Mouse (Mus musculus) brain, adult 10 weeks (tissue): ENCODE data around the gene Mtrf1. TPM values are rescaled to one million over a fixed set of nuclear protein-coding genes. Genes with fewer than 3 reads are reported as not detected.

Source experiments
- polyA plus RNA-seq: library from polyadenylated mRNA; stranded (reverse); fragments of 350-450 nt; fragmentation: Illumina TruSeq; extraction: RNeasy Lipid Tissue Mini Kit (QIAGEN cat#74804); gene quantifications from one replicate; pipeline ENCODE4 v1.2.3, GENCODE M21; 2015; ENCODE audit warnings: low read depth, low replicate concordance

The Mtrf1 gene
- polyA plus RNA-seq = 10.9 TPM

DNA sequence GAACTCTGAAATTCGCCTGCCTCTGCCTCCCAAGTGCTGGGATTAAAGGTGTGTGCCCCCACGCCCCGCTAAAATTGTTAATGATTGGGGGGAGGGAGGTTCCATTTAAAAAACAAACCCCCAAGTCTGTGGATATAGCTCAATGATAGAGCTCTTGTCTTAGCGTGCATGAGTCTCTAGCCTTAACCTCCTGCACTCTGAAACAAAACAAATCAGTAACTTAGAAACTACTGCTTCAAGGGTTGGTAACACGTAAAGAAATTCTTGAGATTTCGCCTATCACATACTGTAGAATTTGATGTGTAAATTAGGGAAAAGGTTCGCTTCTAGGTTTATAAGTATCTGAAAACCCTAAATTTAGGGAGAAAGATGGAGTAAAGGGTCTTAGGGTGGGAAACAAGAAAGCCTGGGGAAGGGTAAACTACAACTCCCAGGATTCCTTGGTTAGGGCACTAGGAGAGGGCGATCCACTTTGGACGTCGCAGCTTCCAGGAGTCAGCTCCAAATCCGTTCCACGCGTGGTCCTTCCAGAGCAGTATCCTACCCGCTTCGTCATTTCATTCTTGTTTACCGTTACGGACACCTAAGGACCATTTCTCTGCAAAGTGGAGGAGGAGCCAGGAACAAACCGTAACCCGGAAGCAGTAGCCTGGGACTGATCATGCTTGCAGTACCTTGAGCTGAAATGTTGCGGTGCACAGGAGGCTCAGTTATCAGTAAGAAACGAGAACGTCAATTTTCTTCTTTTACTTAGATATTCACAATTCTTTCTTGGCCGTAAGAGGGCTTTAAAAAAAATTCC is at the start of gene Mtrf1:
Mtrf1 (plus strand) TSS at position 452 of the 802 bp plus-strand sequence.

DNA sequence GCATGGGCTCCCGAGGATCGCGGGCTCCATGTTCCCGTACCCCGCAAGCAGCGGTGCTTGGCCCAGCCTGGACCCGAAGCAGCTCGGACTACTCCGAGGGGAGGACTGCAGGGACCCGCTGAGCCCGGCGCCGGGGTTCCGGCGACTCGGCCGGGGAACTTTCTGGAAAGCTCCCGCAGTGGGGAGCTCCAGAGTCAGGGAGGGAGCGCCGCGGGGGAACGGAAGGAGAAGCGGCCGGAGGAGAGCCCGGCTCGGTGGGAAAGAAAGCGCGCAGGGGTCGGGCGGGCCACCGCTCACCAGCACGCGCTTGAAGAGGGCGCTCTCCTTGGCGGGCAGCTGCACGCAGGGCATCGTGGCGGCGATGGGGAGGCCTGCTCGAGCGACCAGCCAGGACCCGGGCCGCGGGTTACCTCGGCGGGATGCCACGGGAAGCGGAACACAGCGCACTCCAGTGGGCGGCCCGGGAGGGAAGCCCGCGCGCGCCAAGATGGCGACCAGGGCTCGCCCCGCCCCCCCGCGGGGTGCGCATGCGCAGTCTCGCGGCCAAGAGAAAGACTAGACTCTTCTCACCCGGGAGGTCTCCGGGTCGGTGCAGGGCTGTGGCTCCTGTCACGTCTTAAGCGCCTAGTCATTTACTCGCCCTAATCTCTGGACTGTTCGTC is 7.2 kb upstream of the Mtrf1 start, which contains the start of gene Naa16:
Naa16 (minus strand) TSS at position 514 of the 662 bp plus-strand sequence.

DNA sequence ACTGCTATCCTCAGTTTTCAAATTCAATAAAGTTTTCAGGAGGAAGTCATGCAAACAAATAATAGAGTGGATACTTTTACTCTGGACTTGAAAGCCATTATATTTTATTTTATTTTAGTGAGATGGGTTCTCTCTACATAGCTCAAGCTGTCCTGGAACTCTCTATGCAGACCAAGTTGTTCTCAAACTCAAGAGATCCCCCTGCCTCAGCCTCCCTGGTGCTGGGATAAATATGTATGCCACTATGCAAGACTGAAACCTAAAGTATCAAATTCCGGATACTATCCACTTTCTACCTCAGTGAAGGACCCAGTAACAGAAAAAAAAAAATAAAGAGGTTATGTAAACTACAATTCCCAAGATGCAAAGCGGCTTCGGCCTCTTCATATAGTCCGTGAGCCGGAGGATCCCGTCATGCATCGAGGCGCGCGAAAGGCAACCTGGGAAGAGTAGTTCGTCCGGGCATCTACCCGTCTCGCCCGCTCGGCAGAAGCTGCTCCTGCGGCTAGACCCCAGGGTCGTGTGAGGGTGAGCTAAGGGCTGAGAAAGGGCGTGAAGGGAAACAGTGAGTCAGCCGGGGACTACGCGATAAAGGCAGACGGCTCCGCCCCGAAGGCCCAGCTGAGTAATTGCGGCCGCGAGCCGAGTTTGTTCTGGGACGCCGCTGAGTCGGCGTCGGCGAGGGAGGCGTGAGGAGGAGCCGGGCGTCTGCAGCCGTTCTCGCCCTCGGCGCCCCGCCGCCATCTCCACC is 28.6 kb downstream of the Mtrf1 start, which contains the start of gene Kbtbd7:
Kbtbd7 (plus strand) TSS at position 533 of the 751 bp plus-strand sequence.

DNA sequence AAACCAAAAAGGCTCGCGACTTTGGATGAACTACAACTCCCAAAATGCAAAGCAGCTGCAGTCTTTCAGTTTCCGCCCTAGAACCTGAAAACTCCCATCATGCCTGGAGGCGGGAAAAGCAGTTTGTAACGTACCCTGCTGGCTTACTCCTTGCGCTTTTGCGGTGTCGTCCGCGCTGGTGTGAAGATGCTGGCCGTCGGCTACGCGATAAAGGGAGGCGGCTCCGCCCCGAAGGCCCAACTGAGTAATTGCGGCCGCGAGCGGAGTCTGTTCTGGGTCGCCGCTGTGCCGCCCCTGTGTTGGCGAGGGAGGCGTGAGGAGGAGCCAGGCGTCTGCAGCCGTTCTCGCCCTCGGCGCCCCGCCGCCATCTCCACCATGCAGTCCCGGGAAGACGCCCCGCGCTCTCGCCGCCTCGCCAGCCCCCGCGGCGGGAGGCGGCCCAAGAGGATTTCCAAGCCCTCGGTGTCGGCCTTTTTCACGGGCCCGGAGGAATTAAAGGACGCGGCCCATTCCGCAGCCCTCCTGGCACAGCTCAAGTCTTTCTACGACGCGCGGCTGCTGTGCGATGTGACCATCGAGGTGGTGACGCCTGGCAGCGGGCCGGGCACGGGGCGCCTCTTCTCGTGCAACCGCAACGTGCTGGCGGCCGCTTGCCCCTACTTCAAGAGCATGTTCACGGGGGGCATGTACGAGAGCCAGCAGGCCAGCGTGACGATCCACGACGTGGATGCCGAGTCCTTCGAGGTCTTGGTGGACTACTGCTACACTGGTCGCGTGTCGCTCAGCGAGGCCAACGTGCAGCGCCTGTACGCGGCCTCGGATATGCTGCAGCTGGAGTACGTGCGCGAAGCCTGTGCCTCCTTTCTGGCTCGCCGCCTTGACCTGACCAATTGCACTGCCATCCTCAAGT is 54.4 kb downstream of the Mtrf1 start, which contains the start of gene Kbtbd6:
Kbtbd6 (plus strand) TSS at position 155 of the 910 bp plus-strand sequence.

Other genes starting within 250 kb of the Mtrf1 start
- gene Zfp957, start 150.4 kb upstream of the Mtrf1 start, polyA plus RNA-seq = not detected
- 45.4 TPM for gene Rgcc, start 96.1 kb upstream of the Mtrf1 start, polyA plus RNA-seq
- 7.1 TPM for gene Naa16, start 7.0 kb upstream of the Mtrf1 start, polyA plus RNA-seq
- gene Kbtbd7, start 28.7 kb downstream of the Mtrf1 start, polyA plus RNA-seq = 30.2 TPM
- gene Kbtbd6, start 54.1 kb downstream of the Mtrf1 start, polyA plus RNA-seq = 0.94 TPM
- 5.1 TPM for gene Elf1, start 83.4 kb downstream of the Mtrf1 start, polyA plus RNA-seq
- 41.8 TPM for gene Wbp4, start 83.7 kb downstream of the Mtrf1 start, polyA plus RNA-seq
- gene Sugt1, start 189.9 kb downstream of the Mtrf1 start, polyA plus RNA-seq = 98.0 TPM